Mouse (Mus musculus) heart, embryonic 14.5 days (tissue): ENCODE data around the gene Rundc1. TPM values are rescaled to one million over a fixed set of nuclear protein-coding genes. Genes with fewer than 3 reads are reported as not detected.
"Not testable (repeated sequence)": the region's sequence is repeated elsewhere in the genome, so short reads cannot be mapped to it uniquely, and the experiment has no call there.

Experiments
- ATAC-seq: fragments of 200-750 bp; cut with Nextera tagmentation; 2 replicates; pipeline ENCODE4 v1.8.0; 2017; ENCODE audit warnings: low read depth, moderate TSS enrichment; ENCODE audit not compliant: insufficient number of reproducible peaks, insufficient read depth, low FRiP score
- H3K27ac ChIP-seq, 2 experiments: fragments of 200-500 bp in 1 of 2; fragments of 300-500 bp in 1 of 2; sonication (generic) in 1 of 2; replicated peaks in 1 of 2; 2 replicates each; pipeline ENCODE4 v1.5.1; 2012 to 2014; ENCODE audit warnings: low read depth in 2 of 2, low read length in 2 of 2, control low read depth in 1 of 2, mild to moderate bottlenecking in 1 of 2, mixed read lengths in 1 of 2; ENCODE audit not compliant: control insufficient read depth in 1 of 2, insufficient read depth in 1 of 2
- H3K27me3 ChIP-seq: fragments of 300-500 bp; sonication (generic); 2 replicates; pipeline ENCODE4 v1.6.1; 2014; ENCODE audit warnings: mild to moderate bottlenecking, low read length, control low read depth; ENCODE audit not compliant: control insufficient read depth, insufficient read depth
- H3K36me3 ChIP-seq: fragments of 300-500 bp; sonication (generic); 2 replicates; pipeline ENCODE4 v1.6.1; 2014; ENCODE audit warnings: mild to moderate bottlenecking, control low read depth, low read length, mixed read lengths; ENCODE audit not compliant: control insufficient read depth, insufficient read depth
- H3K4me1 ChIP-seq, 2 experiments: fragments of 200-500 bp in 1 of 2; fragments of 300-500 bp in 1 of 2; sonication (generic) in 1 of 2; 2 replicates each; pipeline ENCODE4 v1.6.1; 2012 to 2014; ENCODE audit warnings: low read length in 2 of 2, control low read depth in 1 of 2, mixed read lengths in 1 of 2; ENCODE audit not compliant: control insufficient read depth in 2 of 2, insufficient read depth in 2 of 2
- H3K4me2 ChIP-seq: fragments of 300-500 bp; sonication (generic); 2 replicates; pipeline ENCODE4 v1.6.1; 2014; ENCODE audit warnings: mild to moderate bottlenecking, low read length
- H3K4me3 ChIP-seq, 2 experiments: fragments of 200-500 bp in 1 of 2; fragments of 300-500 bp in 1 of 2; sonication (generic) in 1 of 2; 2 replicates each; pipeline ENCODE4 v1.5.1; 2012 to 2014; ENCODE audit warnings: low read length in 2 of 2, mild to moderate bottlenecking in 2 of 2, control low read depth in 1 of 2, low read depth in 1 of 2, moderate library complexity in 1 of 2; ENCODE audit not compliant: control insufficient read depth in 1 of 2, insufficient read depth in 1 of 2
- H3K9ac ChIP-seq: fragments of 300-500 bp; sonication (generic); 2 replicates; pipeline ENCODE4 v1.6.1; 2014; ENCODE audit warnings: mild to moderate bottlenecking, low read length
- H3K9me3 ChIP-seq: fragments of 300-500 bp; sonication (generic); 2 replicates; pipeline ENCODE4 v1.6.1; 2016; ENCODE audit warnings: low read length, control low read depth; ENCODE audit not compliant: control insufficient read depth
- WGBS: fragments of 180-500 bp; shearing (Covaris S2); extraction: QIAGEN DNeasy Blood & Tissue Kit; methylation state at CpG from one replicate; pipeline ENCODE4 v1.1.7; 2014; 5-methylcytosine and 5-hydroxymethylcytosine counted together
- polyA plus RNA-seq: library from polyadenylated mRNA; unstranded; fragments of >200 nt; fragmentation: Nextera tagmentation; extraction: Ambion mirVana; gene quantifications from 2 replicates; pipeline ENCODE4 v1.2.1, GENCODE M21; 2014

Gene Rundc1
- polyA plus RNA-seq, 1 experiment from 2014 or later: 10.7 TPM

- Histone ChIP-seq H3K9ac (no peak overlapping the region), H3K27ac (no peak overlapping the region), H3K27me3 (no peaks in the 10 kb centered on the region), H3K36me3 (peaks cover 68% of the 10 kb centered on the region), H3K4me1 (no peaks in the 10 kb centered on the region), H3K4me2 (no peak overlapping the region), H3K4me3 (no peak overlapping the region), H3K9me3 (no peaks in the 10 kb centered on the region)
- no peak for ATAC-seq
- WGBS: 86% methylated on average over 13 of the region's 13 CpGs
These were observed 8.5 kb downstream of the Rundc1 start for GRCm38 (mm10) chr11:101433396-101433795.

DNA sequence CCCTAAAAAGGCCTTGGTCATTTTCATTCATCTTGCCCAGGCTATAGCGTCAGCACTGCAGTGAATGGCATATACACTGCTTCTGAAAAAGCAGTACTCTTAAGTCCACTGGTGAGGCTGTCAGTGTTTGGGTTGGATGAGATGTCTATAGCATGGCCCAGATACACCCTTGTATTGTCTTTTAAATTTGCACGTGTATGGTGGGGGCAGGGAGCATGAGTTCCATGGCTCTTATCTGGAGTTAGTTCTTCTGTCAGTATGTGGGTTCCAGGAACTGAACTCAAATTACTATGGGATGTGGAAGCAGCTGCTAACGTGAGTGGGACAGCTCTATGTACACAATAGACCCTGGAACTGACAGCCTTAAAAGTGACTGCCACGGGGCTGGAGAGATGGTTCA lies 10.9 kb downstream of the Rundc1 start:
- H3K4me1 ChIP-seq: no peaks in the 10 kb centered on the region
- WGBS: 74% methylated on average over 4 of the region's 4 CpGs
- no peak overlapping the region for H3K4me3 ChIP-seq
- H3K9me3 ChIP-seq: no peaks in the 10 kb centered on the region
- no peak overlapping the region for H3K9ac ChIP-seq
- H3K27me3 ChIP-seq: no peaks in the 10 kb centered on the region
- ATAC-seq: no peak
- H3K27ac ChIP-seq: no peak overlapping the region
- H3K36me3 ChIP-seq: peaks cover 50% of the 10 kb centered on the region
- no peak overlapping the region for H3K4me2 ChIP-seq

GRCm38 (mm10) chr11:101436916-101437315 lies 12.0 kb downstream of the Rundc1 start:
- ATAC-seq: no peak
- Histone ChIP-seq H3K9ac (no peak overlapping the region), H3K4me1 (no peaks in the 10 kb centered on the region), H3K4me2 (no peak overlapping the region), H3K9me3 (no peaks in the 10 kb centered on the region), H3K27me3 (no peaks in the 10 kb centered on the region), H3K36me3 (peaks cover 39% of the 10 kb centered on the region), H3K4me3 (no peak overlapping the region), H3K27ac (no peak overlapping the region)
- 87% methylated on average over 4 of the region's 4 CpGs for WGBS

DNA sequence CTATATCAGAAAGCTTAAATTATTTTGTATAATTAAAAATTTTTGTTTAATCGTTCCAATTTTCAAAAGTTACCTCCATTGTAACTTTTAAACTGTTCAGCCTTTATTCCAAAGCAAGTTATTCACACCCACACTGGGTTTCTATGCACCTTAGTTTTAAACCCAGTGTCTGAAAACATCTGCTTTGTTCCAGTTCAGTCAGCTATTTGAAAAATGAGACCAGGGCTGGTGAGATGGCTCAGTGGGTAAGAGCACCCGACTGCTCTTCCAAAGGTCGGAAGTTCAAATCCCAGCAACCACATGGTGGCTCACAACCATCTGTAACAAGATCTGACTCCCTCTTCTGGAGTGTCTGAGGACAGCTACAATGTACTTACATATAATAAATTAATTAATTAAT lies 13.1 kb downstream of the Rundc1 start:
- not testable (repeated sequence) for H3K4me2 ChIP-seq, H3K9ac ChIP-seq, H3K4me1 ChIP-seq, H3K27ac ChIP-seq, H3K9me3 ChIP-seq, ATAC-seq, H3K27me3 ChIP-seq, H3K4me3 ChIP-seq
- 51% methylated on average over 3 of the region's 3 CpGs for WGBS
- H3K36me3 ChIP-seq: peaks cover 30% of the 10 kb centered on the region

- peak overlapping the region; percentile 28 to 90 for H3K4me3 ChIP-seq
- 37% methylated on average over 15 of the region's 15 CpGs for WGBS
- not testable (repeated sequence) for H3K27ac ChIP-seq, H3K27me3 ChIP-seq, H3K9me3 ChIP-seq, ATAC-seq
- peak overlapping the region; percentile 53 for H3K4me2 ChIP-seq
- H3K9ac ChIP-seq: 0 out of 2 replicates have a peak overlapping the region, but pooled peaks have one; percentile 54
- peaks cover 32% of the 10 kb centered on the region for H3K36me3 ChIP-seq
- peaks cover 2 to 10% of the 10 kb centered on the region in 2 experiments; a peak in 2 of 4 replicates for H3K4me1 ChIP-seq
These were observed 16.7 kb downstream of the Rundc1 start for GRCm38 (mm10) chr11:101441450-101442126.

DNA sequence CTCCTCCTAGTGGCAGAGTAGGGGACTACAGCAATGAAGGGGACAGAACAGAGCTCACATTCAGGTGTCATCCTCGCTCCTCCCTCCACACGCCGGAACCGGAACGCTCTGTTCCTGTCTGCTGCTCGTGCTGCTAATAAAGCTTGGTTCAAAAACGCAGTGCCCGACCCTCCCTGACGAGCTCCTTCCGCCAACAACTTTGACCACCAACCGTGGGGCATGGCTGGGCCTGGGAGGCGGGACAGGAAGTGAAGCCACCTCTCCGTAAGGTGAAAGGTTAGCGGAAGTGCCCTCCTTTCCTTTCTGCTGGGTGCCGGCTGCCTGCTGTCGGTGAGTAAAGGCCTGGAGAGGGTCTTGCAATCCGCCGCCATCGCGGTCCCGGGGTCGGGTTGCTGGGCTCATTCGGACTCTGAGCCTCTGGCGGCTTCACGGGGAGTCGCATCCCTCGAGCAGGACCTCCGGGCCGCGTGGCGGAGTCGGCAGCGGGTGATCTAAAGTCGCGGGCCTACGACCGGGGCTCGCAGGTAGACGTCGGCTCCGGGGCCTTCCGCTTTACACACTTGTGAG lies 17.3 kb downstream of the Rundc1 start, which contains the start of gene Rpl27:
Gene Rpl27, plus strand, starts transcription at position 172 of the 567 bp plus-strand sequence.
- peak; percentile 98 for ATAC-seq
- Histone ChIP-seq H3K4me1 (peaks cover 2 to 10% of the 10 kb centered on the region in 2 experiments; a peak in 2 of 4 replicates), H3K4me2 (peak within 1 kb of the TSS; percentile 96), H3K9me3 (no peaks in the 10 kb centered on the region), H3K27me3 (no peaks in the 10 kb centered on the region), H3K9ac (peak within 1 kb of the TSS; percentile 96), H3K36me3 (peaks cover 32% of the 10 kb centered on the region), H3K4me3 (peak within 1 kb of the TSS; percentile 73 to 90), H3K27ac (peak within 1 kb of the TSS; percentile 81 to 86)
- WGBS: under 1% methylated on average over 42 of the region's 42 CpGs

DNA sequence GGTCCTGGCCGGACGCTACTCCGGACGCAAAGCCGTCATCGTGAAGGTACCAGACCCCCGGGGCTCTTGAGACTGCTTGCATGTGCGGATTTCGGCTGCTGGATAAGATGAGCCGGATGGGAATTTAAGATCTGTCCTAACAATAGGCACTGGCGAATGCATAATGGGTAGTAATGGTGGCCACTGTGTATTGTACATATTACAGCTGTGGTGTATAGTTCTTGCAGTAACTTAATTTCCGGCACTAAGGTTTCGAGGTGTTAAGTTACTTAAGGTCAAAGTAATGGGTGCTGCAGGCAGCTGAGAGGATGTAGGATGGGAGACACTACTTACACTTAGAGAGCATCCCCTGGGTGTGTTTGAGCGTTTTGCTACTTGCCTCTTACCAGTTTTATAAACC lies 17.9 kb downstream of the Rundc1 start:
- Histone ChIP-seq H3K9me3 (no peaks in the 10 kb centered on the region), H3K36me3 (peaks cover 32% of the 10 kb centered on the region), H3K4me3 (peak overlapping the region; percentile 73 to 90), H3K4me2 (peak overlapping the region; percentile 96), H3K27ac (peak overlapping the region; percentile 81 to 86), H3K9ac (peak overlapping the region; percentile 96), H3K27me3 (no peaks in the 10 kb centered on the region), H3K4me1 (peaks cover 2 to 10% of the 10 kb centered on the region in 2 experiments; a peak in 2 of 4 replicates)
- 0% methylated on average over 14 of the region's 14 CpGs for WGBS
- ATAC-seq: no peak
